In genomic region chr11:59526472-59527080, GRCm38 (mm10) we compare ENCODE assay signal across 8 mouse cellular contexts. TPM values are rescaled to one million over a fixed set of nuclear protein-coding genes. Genes with fewer than 3 reads are reported as not detected.
DNase-seq lines count a peak whose midpoint lies in the region; ATAC-seq and TF ChIP-seq lines count a peak whose summit lies in the region.

Gene Zkscan17 (minus strand): TSS chr11:59526751.

- TF ChIP-seq CTCF in lung, embryonic 14.5 days (IDR thresholded peaks at IDR 0.05; ENCODE audit: low read depth) = peak; percentile 28

- no peak for ATAC-seq in forebrain, embryonic 16.5 days
- no peak for ATAC-seq in hindbrain, embryonic 13.5 days (ENCODE audit: low FRiP score)
- ATAC-seq in lung, embryonic 14.5 days (ENCODE audit: insufficient read depth) = no peak

- 48% methylated on average over 8 of the region's 8 CpGs for WGBS in forebrain, embryonic 16.5 days
- WGBS in hindbrain, embryonic 13.5 days = 46% methylated on average over 8 of the region's 8 CpGs
- WGBS in lung, embryonic 14.5 days = 44% methylated on average over 8 of the region's 8 CpGs

- DNase-seq in embryo, embryonic 10 days (ENCODE audit: low spot score) = peak; percentile 32
- DNase-seq in embryo, embryonic 11 days = no peak
- DNase-seq in R1 (ENCODE audit: low read depth, low spot score) = peak; percentile 95
- no peak for DNase-seq in lung, embryonic 14.5 days
- peak; percentile 50 for DNase-seq in retina, embryonic 14.5 days (ENCODE audit: low spot score)
- DNase-seq in ovary, adult 18-20 months (ENCODE audit: low spot score) = no peak

- no peaks in the 10 kb centered on the region for H3K4me1 ChIP-seq in forebrain, embryonic 16.5 days (replicated peaks; ENCODE audit: control insufficient read depth, insufficient read depth, low read length)
- H3K4me1 ChIP-seq in hindbrain, embryonic 13.5 days (replicated peaks) = peaks cover 5% of the 10 kb centered on the region; the same call in 1 of the 2 replicates
- no peaks in the 10 kb centered on the region for H3K4me1 ChIP-seq in lung, embryonic 14.5 days (ENCODE audit: insufficient read depth)

- no peak within 1 kb of the TSS for H3K27ac ChIP-seq in forebrain, embryonic 16.5 days (ENCODE audit: low read length)
- no peak within 1 kb of the TSS for H3K27ac ChIP-seq in hindbrain, embryonic 13.5 days
- no peak within 1 kb of the TSS for H3K27ac ChIP-seq in lung, embryonic 14.5 days (ENCODE audit: low read depth)

- no peak within 1 kb of the TSS for H3K9ac ChIP-seq in forebrain, embryonic 16.5 days (replicated peaks; ENCODE audit: low read depth, low read length)
- no peak within 1 kb of the TSS for H3K9ac ChIP-seq in hindbrain, embryonic 13.5 days
- H3K9ac ChIP-seq in lung, embryonic 14.5 days = no peak within 1 kb of the TSS

- no peak within 1 kb of the TSS for H3K4me2 ChIP-seq in forebrain, embryonic 16.5 days (ENCODE audit: low read length)
- no peak within 1 kb of the TSS for H3K4me2 ChIP-seq in hindbrain, embryonic 13.5 days
- H3K4me2 ChIP-seq in lung, embryonic 14.5 days = no peak within 1 kb of the TSS

- H3K36me3 ChIP-seq in forebrain, embryonic 16.5 days (ENCODE audit: control insufficient read depth, insufficient read depth) = no peaks in the 10 kb centered on the region
- H3K36me3 ChIP-seq in hindbrain, embryonic 13.5 days = no peaks in the 10 kb centered on the region
- H3K36me3 ChIP-seq in lung, embryonic 14.5 days (ENCODE audit: insufficient read depth) = no peaks in the 10 kb centered on the region

- peaks cover 3% of the 10 kb centered on the region; the same call in 1 of the 2 replicates for H3K9me3 ChIP-seq in forebrain, embryonic 16.5 days (ENCODE audit: control insufficient read depth, low read length)
- H3K9me3 ChIP-seq in hindbrain, embryonic 13.5 days = no peaks in the 10 kb centered on the region
- H3K9me3 ChIP-seq in lung, embryonic 14.5 days (ENCODE audit: low read depth, low read length) = no peaks in the 10 kb centered on the region

- H3K4me3 ChIP-seq in forebrain, embryonic 16.5 days (replicated peaks; ENCODE audit: low read length) = no peak within 1 kb of the TSS
- H3K4me3 ChIP-seq in hindbrain, embryonic 13.5 days = no peak within 1 kb of the TSS
- no peak within 1 kb of the TSS for H3K4me3 ChIP-seq in lung, embryonic 14.5 days (ENCODE audit: low read depth, low read length)

- no peaks in the 10 kb centered on the region for H3K27me3 ChIP-seq in forebrain, embryonic 16.5 days (replicated peaks; ENCODE audit: control insufficient read depth, insufficient read depth, low read length)
- H3K27me3 ChIP-seq in hindbrain, embryonic 13.5 days = no peaks in the 10 kb centered on the region
- no peaks in the 10 kb centered on the region for H3K27me3 ChIP-seq in lung, embryonic 14.5 days (ENCODE audit: insufficient read depth, low read length)

RNA-seq across cellular contexts. Expression of gene Zkscan17, which starts in this region (rescaled TPM):
- 16.6 and 16.8 TPM in 2 replicates for polyA plus RNA-seq in forebrain, embryonic 16.5 days (2015; fragmentation: Nextera tagmentation; extraction: Ambion mirVana)
- 14.8 and 15.9 TPM in 2 replicates for polyA plus RNA-seq in hindbrain, embryonic 13.5 days (2015; fragmentation: Nextera tagmentation; extraction: Ambion mirVana)
- polyA plus RNA-seq in lung, embryonic 14.5 days (2014; fragmentation: Nextera tagmentation; extraction: Ambion mirVana) = 27.6 and 30.9 TPM in 2 replicates

Comparison
In these comparisons a context has a peak if more than half of its experiments do, and no peak if none do; other contexts are left out.
1. DNase-seq: peak in embryo, embryonic 10 days (single experiment), R1 (single experiment) and retina, embryonic 14.5 days (single experiment); none in embryo, embryonic 11 days (single experiment), lung, embryonic 14.5 days (single experiment) and ovary, adult 18-20 months (single experiment).